Mouse (Mus musculus) B cell, adult 2 months (primary cell): ENCODE measurements around the gene Dcaf6.
A peak's percentile ranks its signal among the peaks of the same experiment; 100 is the strongest.

Experiments used
- DNase-seq, 2 experiments: peaks; one replicate each; pipeline ENCODE4 v3.0.0; 2022

Gene Dcaf6

GRCm38 (mm10) chr1:165320141-165320934 is 139.9 kb downstream of the Dcaf6 start:
- peak; percentile 66 to 70 for DNase-seq

- no peak for DNase-seq
Observed at GRCm38 (mm10) chr1:165316361-165316760, 143.9 kb downstream of the Dcaf6 start.

GRCm38 (mm10) chr1:165308180-165308579 is 152.1 kb downstream of the Dcaf6 start:
- DNase-seq = no peak

GRCm38 (mm10) chr1:165304341-165304740 is 155.9 kb downstream of the Dcaf6 start:
- DNase-seq = no peak

- no peak for DNase-seq
Observed at GRCm38 (mm10) chr1:165303209-165303608, 157.1 kb downstream of the Dcaf6 start.

GRCm38 (mm10) chr1:165302455-165303208 is 157.6 kb downstream of the Dcaf6 start:
- DNase-seq = no peak

GRCm38 (mm10) chr1:165301567-165301966 is 158.7 kb downstream of the Dcaf6 start:
- no peak for DNase-seq

GRCm38 (mm10) chr1:165301108-165301507 is 159.2 kb downstream of the Dcaf6 start:
- no peak for DNase-seq

GRCm38 (mm10) chr1:165295489-165295888 is 164.8 kb downstream of the Dcaf6 start, which contains the start of gene Gpr161:
Gpr161 (plus strand) TSS chr1:165295789.
- no peak for DNase-seq

GRCm38 (mm10) chr1:165291606-165292005 is 168.7 kb downstream of the Dcaf6 start:
- DNase-seq = no peak

GRCm38 (mm10) chr1:165289831-165290230 is 170.4 kb downstream of the Dcaf6 start:
- DNase-seq = peak; percentile 23 to 50

GRCm38 (mm10) chr1:165288165-165288564 is 172.1 kb downstream of the Dcaf6 start:
- no peak for DNase-seq

GRCm38 (mm10) chr1:165284096-165284495 is 176.2 kb downstream of the Dcaf6 start:
- no peak for DNase-seq

- DNase-seq = no peak
Observed at GRCm38 (mm10) chr1:165282967-165283345, 177.3 kb downstream of the Dcaf6 start.

- DNase-seq = peak in 1 of 2 experiments; percentile 9
Observed at GRCm38 (mm10) chr1:165282222-165282966, 177.9 kb downstream of the Dcaf6 start.

GRCm38 (mm10) chr1:165281351-165282221 is 178.7 kb downstream of the Dcaf6 start:
- peak; percentile 32 to 35 for DNase-seq

- DNase-seq = no peak
Observed at GRCm38 (mm10) chr1:165280741-165281140, 179.5 kb downstream of the Dcaf6 start.
